Mouse (Mus musculus) heart, embryonic 14.5 days (tissue): ENCODE results near the gene Zfp94. TPM values are rescaled to one million over a fixed set of nuclear protein-coding genes. Genes with fewer than 3 reads are reported as not detected.

Source experiments
- ATAC-seq: fragments of 200-750 bp; cut with Nextera tagmentation; 2 replicates; pipeline ENCODE4 v1.8.0; 2017; ENCODE audit warnings: low read depth, moderate TSS enrichment; ENCODE audit not compliant: insufficient number of reproducible peaks, insufficient read depth, low FRiP score
- H3K27ac ChIP-seq, 2 experiments: fragments of 200-500 bp in 1 of 2; fragments of 300-500 bp in 1 of 2; sonication (generic) in 1 of 2; replicated peaks in 1 of 2; 2 replicates each; pipeline ENCODE4 v1.5.1; 2012 to 2014; ENCODE audit warnings: low read depth in 2 of 2, low read length in 2 of 2, control low read depth in 1 of 2, mild to moderate bottlenecking in 1 of 2, mixed read lengths in 1 of 2; ENCODE audit not compliant: control insufficient read depth in 1 of 2, insufficient read depth in 1 of 2
- H3K27me3 ChIP-seq: fragments of 300-500 bp; sonication (generic); 2 replicates; pipeline ENCODE4 v1.6.1; 2014; ENCODE audit warnings: mild to moderate bottlenecking, low read length, control low read depth; ENCODE audit not compliant: control insufficient read depth, insufficient read depth
- H3K36me3 ChIP-seq: fragments of 300-500 bp; sonication (generic); 2 replicates; pipeline ENCODE4 v1.6.1; 2014; ENCODE audit warnings: mild to moderate bottlenecking, control low read depth, low read length, mixed read lengths; ENCODE audit not compliant: control insufficient read depth, insufficient read depth
- H3K4me1 ChIP-seq, 2 experiments: fragments of 200-500 bp in 1 of 2; fragments of 300-500 bp in 1 of 2; sonication (generic) in 1 of 2; 2 replicates each; pipeline ENCODE4 v1.6.1; 2012 to 2014; ENCODE audit warnings: low read length in 2 of 2, control low read depth in 1 of 2, mixed read lengths in 1 of 2; ENCODE audit not compliant: control insufficient read depth in 2 of 2, insufficient read depth in 2 of 2
- H3K4me2 ChIP-seq: fragments of 300-500 bp; sonication (generic); 2 replicates; pipeline ENCODE4 v1.6.1; 2014; ENCODE audit warnings: mild to moderate bottlenecking, low read length
- H3K4me3 ChIP-seq, 2 experiments: fragments of 200-500 bp in 1 of 2; fragments of 300-500 bp in 1 of 2; sonication (generic) in 1 of 2; 2 replicates each; pipeline ENCODE4 v1.5.1; 2012 to 2014; ENCODE audit warnings: low read length in 2 of 2, mild to moderate bottlenecking in 2 of 2, control low read depth in 1 of 2, low read depth in 1 of 2, moderate library complexity in 1 of 2; ENCODE audit not compliant: control insufficient read depth in 1 of 2, insufficient read depth in 1 of 2
- H3K9ac ChIP-seq: fragments of 300-500 bp; sonication (generic); 2 replicates; pipeline ENCODE4 v1.6.1; 2014; ENCODE audit warnings: mild to moderate bottlenecking, low read length
- H3K9me3 ChIP-seq: fragments of 300-500 bp; sonication (generic); 2 replicates; pipeline ENCODE4 v1.6.1; 2016; ENCODE audit warnings: low read length, control low read depth; ENCODE audit not compliant: control insufficient read depth
- WGBS: fragments of 180-500 bp; shearing (Covaris S2); extraction: QIAGEN DNeasy Blood & Tissue Kit; methylation state at CpG from one replicate; pipeline ENCODE4 v1.1.7; 2014; 5-methylcytosine and 5-hydroxymethylcytosine counted together
- microRNA-seq: library from miRNA; unstranded; fragments of <30 nt; microRNA quantifications from one replicate; pipeline ENCODE4, GENCODE M21; 2016
- polyA plus RNA-seq: library from polyadenylated mRNA; unstranded; fragments of >200 nt; fragmentation: Nextera tagmentation; extraction: Ambion mirVana; gene quantifications from 2 replicates; pipeline ENCODE4 v1.2.1, GENCODE M21; 2014

The Zfp94 gene
- polyA plus RNA-seq, 1 experiment from 2014 or later, result 4.5 TPM

GRCm38 (mm10) chr7:24254633-24255474 lies 61.6 kb downstream of the Zfp94 start, which contains the start of gene Zfp108:
TSS of gene Zfp108 (plus strand) at chr7:24254794.
- peaks cover 3 to 5% of the 10 kb centered on the region in 2 experiments for H3K4me1 ChIP-seq
- H3K27me3 ChIP-seq, result no peaks in the 10 kb centered on the region
- no peaks in the 10 kb centered on the region for H3K9me3 ChIP-seq
- peak within 1 kb of the TSS in 1 of 2 experiments; percentile 47; a peak in 1 of 4 replicates for H3K27ac ChIP-seq
- peak within 1 kb of the TSS; percentile 75 for H3K4me2 ChIP-seq
- peak within 1 kb of the TSS; percentile 80 for H3K9ac ChIP-seq
- H3K36me3 ChIP-seq, result 0 out of 2 replicates have a peak, but pooled peaks cover 2% of the 10 kb centered on the region
- 19% methylated on average over 21 of the region's 21 CpGs for WGBS
- H3K4me3 ChIP-seq, result peak within 1 kb of the TSS; percentile 52 to 89
- peak; percentile 67 for ATAC-seq

- H3K9ac ChIP-seq, result peak overlapping the region; percentile 80; the same call in 1 of the 2 replicates
- ATAC-seq, result no peak; the same call in 1 of the 2 replicates
- peak overlapping the region in 1 of 2 experiments; percentile 52; a peak in 2 of 4 replicates for H3K4me3 ChIP-seq
- peak overlapping the region; percentile 75 for H3K4me2 ChIP-seq
- H3K9me3 ChIP-seq, result no peaks in the 10 kb centered on the region
- peaks cover 3 to 5% of the 10 kb centered on the region in 2 experiments for H3K4me1 ChIP-seq
- no peaks in the 10 kb centered on the region for H3K27me3 ChIP-seq
- WGBS, result 59% methylated on average over 9 of the region's 9 CpGs
- H3K27ac ChIP-seq, result no peak overlapping the region
- H3K36me3 ChIP-seq, result no peaks in the 10 kb centered on the region
These were observed 62.5 kb downstream of the Zfp94 start for GRCm38 (mm10) chr7:24253779-24254615.

Small RNA genes lying within 50 kb of the gene (microRNA-seq; reads per million reads assigned to microRNA genes)
- not detected for gene Gm27592

Other genes starting within 250 kb of the Zfp94 start
- gene Zfp180, start 234.7 kb downstream of the Zfp94 start, polyA plus RNA-seq, result 13.5 and 14.8 TPM in 2 replicates
- gene Zfp112, start 204.4 kb downstream of the Zfp94 start, polyA plus RNA-seq, result 5.3 and 5.6 TPM in 2 replicates
- 8.7 and 9.3 TPM in 2 replicates for gene Zfp235, start 182.5 kb downstream of the Zfp94 start, polyA plus RNA-seq
- 3.2 and 3.3 TPM in 2 replicates for gene Zfp114, start 141.6 kb downstream of the Zfp94 start, polyA plus RNA-seq
- gene Zfp111, start 105.2 kb downstream of the Zfp94 start, polyA plus RNA-seq, result 6.6 and 7.1 TPM in 2 replicates
- gene Zfp109, start 79.1 kb downstream of the Zfp94 start, polyA plus RNA-seq, result 2.3 and 3.4 TPM in 2 replicates
- gene Zfp108, start 61.9 kb downstream of the Zfp94 start, polyA plus RNA-seq, result 2.2 and 2.5 TPM in 2 replicates
- gene Zfp93, start 46.2 kb downstream of the Zfp94 start, polyA plus RNA-seq, result 5.0 and 6.5 TPM in 2 replicates
- gene Zfp61, start 15.4 kb downstream of the Zfp94 start, polyA plus RNA-seq, result 12.9 and 15.9 TPM in 2 replicates
- not detected in 2 replicates for gene Tescl, start 17.3 kb upstream of the Zfp94 start, polyA plus RNA-seq
- gene Lypd5, start 32.5 kb upstream of the Zfp94 start, polyA plus RNA-seq, result not detected in 2 replicates
- 1.4 and 1.8 TPM in 2 replicates for gene Kcnn4, start 53.6 kb upstream of the Zfp94 start, polyA plus RNA-seq
- gene Smg9, start 83.0 kb upstream of the Zfp94 start, polyA plus RNA-seq, result 18.4 and 20.7 TPM in 2 replicates
- not detected in 2 replicates for gene Irgc1, start 135.6 kb upstream of the Zfp94 start, polyA plus RNA-seq
- 7.9 and 8.2 TPM in 2 replicates for gene Plaur, start 145.8 kb upstream of the Zfp94 start, polyA plus RNA-seq
- 0.46 and 0.47 TPM in 2 replicates for gene Cadm4, start 165.4 kb upstream of the Zfp94 start, polyA plus RNA-seq
- 23.7 and 28.2 TPM in 2 replicates for gene Zfp428, start 190.3 kb upstream of the Zfp94 start, polyA plus RNA-seq
- 0.38 TPM in 1 of 2 replicates, not detected in the other for gene AC161166.1, start 195.8 kb upstream of the Zfp94 start, polyA plus RNA-seq
- 7.4 and 8.0 TPM in 2 replicates for gene Irgq, start 214.0 kb upstream of the Zfp94 start, polyA plus RNA-seq
- gene Pinlyp, start 229.5 kb upstream of the Zfp94 start, polyA plus RNA-seq, result not detected in 2 replicates
- gene Xrcc1, start 229.6 kb upstream of the Zfp94 start, polyA plus RNA-seq, result 54.6 and 57.4 TPM in 2 replicates